Mouse (Mus musculus): Measurements from ENCODE around the gene Gm20388.
A peak's percentile ranks its signal among the peaks of the same experiment; 100 is the strongest.

GRCm38 (mm10) chr8:122906463-122907021 is 2995.9 kb downstream of the Gm20388 start:
- TF ChIP-seq CTCF (IDR thresholded peaks at IDR 0.05; ENCODE audit: low read depth) (peak; percentile 96), EP300 (optimal IDR thresholded peaks at IDR 0.05) (no peak)
